Mouse (Mus musculus): Measurements from ENCODE around the gene Cwh43. TPM values are rescaled to one million over a fixed set of nuclear protein-coding genes. Genes with fewer than 3 reads are reported as not detected.

Cwh43 gene
- polyA plus RNA-seq, 1 experiment from 2014 or later: 5.8 TPM

- H3K27ac ChIP-seq (replicated peaks): no peak overlapping the region
- H3K4me3 ChIP-seq (replicated peaks): no peak overlapping the region
- peaks cover 2% of the 10 kb centered on the region; the same call in 1 of the 2 replicates for H3K27me3 ChIP-seq
- 76% methylated on average over 6 of the region's 6 CpGs for WGBS
- H3K4me1 ChIP-seq: no peaks in the 10 kb centered on the region
- H3K4me2 ChIP-seq (replicated peaks): no peak overlapping the region
- no peaks in the 10 kb centered on the region for H3K36me3 ChIP-seq
- H3K9me3 ChIP-seq (replicated peaks): no peaks in the 10 kb centered on the region
- ATAC-seq (ENCODE audit: insufficient number of reproducible peaks, low FRiP score, low TSS enrichment, low read depth): no peak
- no peak overlapping the region for H3K9ac ChIP-seq
These were observed 26.9 kb downstream of the Cwh43 start for GRCm38 (mm10) chr5:73432805-73433204.

GRCm38 (mm10) chr5:73434764-73435163 lies 28.9 kb downstream of the Cwh43 start:
- no peak overlapping the region for H3K4me3 ChIP-seq (replicated peaks)
- ATAC-seq (ENCODE audit: insufficient number of reproducible peaks, low FRiP score, low TSS enrichment, low read depth): no peak
- H3K4me2 ChIP-seq (replicated peaks): no peak overlapping the region
- H3K36me3 ChIP-seq: no peaks in the 10 kb centered on the region
- 76% methylated on average over 7 of the region's 7 CpGs for WGBS
- no peak overlapping the region for H3K27ac ChIP-seq (replicated peaks)
- H3K27me3 ChIP-seq: peaks cover 2% of the 10 kb centered on the region; the same call in 1 of the 2 replicates
- no peak overlapping the region for H3K9ac ChIP-seq
- H3K4me1 ChIP-seq: no peaks in the 10 kb centered on the region
- no peaks in the 10 kb centered on the region for H3K9me3 ChIP-seq (replicated peaks)

- no peak overlapping the region for H3K27ac ChIP-seq (replicated peaks)
- H3K9ac ChIP-seq: no peak overlapping the region
- H3K9me3 ChIP-seq (replicated peaks): no peaks in the 10 kb centered on the region
- H3K27me3 ChIP-seq: no peaks in the 10 kb centered on the region
- no peaks in the 10 kb centered on the region for H3K4me1 ChIP-seq
- H3K4me2 ChIP-seq (replicated peaks): no peak overlapping the region
- no peak for ATAC-seq (ENCODE audit: insufficient number of reproducible peaks, low FRiP score, low TSS enrichment, low read depth)
- H3K36me3 ChIP-seq: no peaks in the 10 kb centered on the region
- WGBS: 44% methylated on average over 9 of the region's 9 CpGs
- no peak overlapping the region for H3K4me3 ChIP-seq (replicated peaks)
These were observed 36.3 kb downstream of the Cwh43 start for GRCm38 (mm10) chr5:73442176-73442575.

GRCm38 (mm10) chr5:73450276-73450675 lies 44.4 kb downstream of the Cwh43 start:
- Histone ChIP-seq H3K27ac (replicated peaks) (no peak overlapping the region), H3K4me3 (replicated peaks) (no peak overlapping the region), H3K9ac (no peak overlapping the region), H3K36me3 (no peaks in the 10 kb centered on the region), H3K4me2 (replicated peaks) (no peak overlapping the region), H3K9me3 (replicated peaks) (no peaks in the 10 kb centered on the region), H3K4me1 (no peaks in the 10 kb centered on the region), H3K27me3 (no peaks in the 10 kb centered on the region)
- WGBS: 56% methylated on average over 1 of the region's 1 CpGs
- ATAC-seq (ENCODE audit: insufficient number of reproducible peaks, low FRiP score, low TSS enrichment, low read depth): no peak

- no peak for ATAC-seq (ENCODE audit: insufficient number of reproducible peaks, low FRiP score, low TSS enrichment, low read depth)
- no peaks in the 10 kb centered on the region for H3K9me3 ChIP-seq (replicated peaks)
- 71% methylated on average over 2 of the region's 2 CpGs for WGBS
- H3K27ac ChIP-seq (replicated peaks): no peak overlapping the region
- H3K36me3 ChIP-seq: no peaks in the 10 kb centered on the region
- H3K4me3 ChIP-seq (replicated peaks): no peak overlapping the region
- H3K9ac ChIP-seq: no peak overlapping the region
- no peaks in the 10 kb centered on the region for H3K27me3 ChIP-seq
- H3K4me2 ChIP-seq (replicated peaks): no peak overlapping the region
- no peaks in the 10 kb centered on the region for H3K4me1 ChIP-seq
These were observed 48.8 kb downstream of the Cwh43 start for GRCm38 (mm10) chr5:73454502-73455306.

GRCm38 (mm10) chr5:73455307-73455687 lies 49.4 kb downstream of the Cwh43 start:
- no peak overlapping the region for H3K9ac ChIP-seq
- no peaks in the 10 kb centered on the region for H3K9me3 ChIP-seq (replicated peaks)
- H3K27ac ChIP-seq (replicated peaks): no peak overlapping the region
- H3K4me1 ChIP-seq: no peaks in the 10 kb centered on the region
- 79% methylated on average over 5 of the region's 5 CpGs for WGBS
- no peak overlapping the region for H3K4me2 ChIP-seq (replicated peaks)
- ATAC-seq (ENCODE audit: insufficient number of reproducible peaks, low FRiP score, low TSS enrichment, low read depth): no peak
- no peak overlapping the region for H3K4me3 ChIP-seq (replicated peaks)
- H3K36me3 ChIP-seq: no peaks in the 10 kb centered on the region
- no peaks in the 10 kb centered on the region for H3K27me3 ChIP-seq

- H3K36me3 ChIP-seq: no peaks in the 10 kb centered on the region
- H3K9me3 ChIP-seq (replicated peaks): no peaks in the 10 kb centered on the region
- no peak overlapping the region for H3K4me2 ChIP-seq (replicated peaks)
- 76% methylated on average over 16 of the region's 16 CpGs for WGBS
- ATAC-seq (ENCODE audit: insufficient number of reproducible peaks, low FRiP score, low TSS enrichment, low read depth): no peak
- no peak overlapping the region for H3K9ac ChIP-seq
- H3K27ac ChIP-seq (replicated peaks): no peak overlapping the region
- H3K4me1 ChIP-seq: no peaks in the 10 kb centered on the region
- H3K4me3 ChIP-seq (replicated peaks): no peak overlapping the region
- H3K27me3 ChIP-seq: no peaks in the 10 kb centered on the region
These were observed 62.9 kb downstream of the Cwh43 start for GRCm38 (mm10) chr5:73468462-73469433.

GRCm38 (mm10) chr5:73474412-73475405 lies 68.8 kb downstream of the Cwh43 start:
- H3K4me1 ChIP-seq: no peaks in the 10 kb centered on the region
- H3K4me2 ChIP-seq (replicated peaks): no peak overlapping the region
- ATAC-seq (ENCODE audit: insufficient number of reproducible peaks, low FRiP score, low TSS enrichment, low read depth): no peak
- H3K9ac ChIP-seq: no peak overlapping the region
- no peak overlapping the region for H3K27ac ChIP-seq (replicated peaks)
- no peaks in the 10 kb centered on the region for H3K9me3 ChIP-seq (replicated peaks)
- no peaks in the 10 kb centered on the region for H3K36me3 ChIP-seq
- WGBS: 85% methylated on average over 20 of the region's 20 CpGs
- H3K4me3 ChIP-seq (replicated peaks): no peak overlapping the region
- no peaks in the 10 kb centered on the region for H3K27me3 ChIP-seq

GRCm38 (mm10) chr5:73480700-73481099 lies 74.8 kb downstream of the Cwh43 start, which contains the start of gene Dcun1d4:
Gene Dcun1d4, plus strand, starts transcription at chr5:73481000.
- WGBS: 77% methylated on average over 7 of the region's 7 CpGs
- no peaks in the 10 kb centered on the region for H3K27me3 ChIP-seq
- H3K4me1 ChIP-seq: no peaks in the 10 kb centered on the region
- no peak within 1 kb of the TSS for H3K9ac ChIP-seq
- no peak within 1 kb of the TSS for H3K4me2 ChIP-seq (replicated peaks)
- no peaks in the 10 kb centered on the region for H3K36me3 ChIP-seq
- ATAC-seq (ENCODE audit: insufficient number of reproducible peaks, low FRiP score, low TSS enrichment, low read depth): no peak
- no peaks in the 10 kb centered on the region for H3K9me3 ChIP-seq (replicated peaks)
- H3K4me3 ChIP-seq (replicated peaks): no peak within 1 kb of the TSS
- no peak within 1 kb of the TSS for H3K27ac ChIP-seq (replicated peaks)

- no peak for ATAC-seq (ENCODE audit: insufficient number of reproducible peaks, low FRiP score, low TSS enrichment, low read depth)
- no peaks in the 10 kb centered on the region for H3K4me1 ChIP-seq
- H3K9me3 ChIP-seq (replicated peaks): no peaks in the 10 kb centered on the region
- no peak overlapping the region for H3K4me3 ChIP-seq (replicated peaks)
- no peaks in the 10 kb centered on the region for H3K27me3 ChIP-seq
- WGBS: 92% methylated on average over 7 of the region's 7 CpGs
- H3K4me2 ChIP-seq (replicated peaks): no peak overlapping the region
- H3K27ac ChIP-seq (replicated peaks): no peak overlapping the region
- no peaks in the 10 kb centered on the region for H3K36me3 ChIP-seq
- H3K9ac ChIP-seq: no peak overlapping the region
These were observed 75.5 kb downstream of the Cwh43 start for GRCm38 (mm10) chr5:73481401-73481800.

Measured in embryonic facial prominence, embryonic 15.5 days (tissue).